ENCODE assay signal across 18 mouse cellular contexts in the genomic region with DNA sequence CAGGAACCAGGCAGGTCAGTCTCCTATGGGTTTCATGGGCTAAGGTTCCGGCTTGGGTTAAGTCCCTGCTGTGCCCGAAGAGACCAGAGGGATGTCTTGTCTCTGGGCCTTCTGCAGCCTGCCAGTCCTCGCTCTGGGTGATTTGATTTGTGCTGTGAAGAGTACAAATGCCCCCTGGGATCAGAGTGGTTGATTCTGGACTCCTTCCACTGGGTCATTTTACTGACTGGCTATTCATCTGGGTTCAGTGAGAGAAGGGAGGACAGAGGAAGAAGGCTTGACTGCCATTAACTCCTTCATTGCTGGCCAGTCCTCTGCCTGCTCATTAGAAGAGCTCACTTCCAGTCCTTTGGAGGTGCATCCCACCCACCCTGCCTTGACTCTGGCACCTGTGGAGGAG.
DNase-seq lines count a peak whose midpoint lies in the region; ATAC-seq lines count a peak whose summit lies in the region.
"Had no signal": no experiment of that assay in that cellular context is flagged by ENCODE, and none has a peak within 500 bp of the region (broad histone marks: within the 10 kb centered on the region; RNA-seq: fewer than 3 reads in every experiment).

No protein-coding gene starts in this region.

- no peaks in the 10 kb centered on the region for H3K27me3 ChIP-seq in heart, embryonic 14.5 days (ENCODE audit: control insufficient read depth, insufficient read depth, low read length)
- no peaks in the 10 kb centered on the region for H3K27me3 ChIP-seq in intestine, embryonic 15.5 days (replicated peaks)
- H3K27me3 ChIP-seq: limb, embryonic 12.5 days; liver, embryonic 15.5 days; midbrain, embryonic 12.5 days had no signal

- H3K4me2 ChIP-seq in heart, embryonic 14.5 days (ENCODE audit: low read length) = no peak overlapping the region
- H3K4me2 ChIP-seq in intestine, embryonic 15.5 days (replicated peaks) = no peak overlapping the region
- H3K4me2 ChIP-seq: limb, embryonic 12.5 days; liver, embryonic 15.5 days; midbrain, embryonic 12.5 days had no signal

- intact Hi-C loops in heart, postnatal 14 days (cut with DNase I) = no loop called here

- H3K27ac ChIP-seq in heart, embryonic 14.5 days (replicated peaks in 1 of 2; ENCODE audit: control insufficient read depth in 1 of 2, insufficient read depth in 1 of 2, low read depth in 2 of 2, low read length in 2 of 2) = peak overlapping the region; percentile 37; a peak in 3 of 4 replicates
- no peak overlapping the region for H3K27ac ChIP-seq in intestine, embryonic 15.5 days
- H3K27ac ChIP-seq: embryonic facial prominence, embryonic 10.5 days; limb, embryonic 12.5 days; liver, embryonic 15.5 days; midbrain, embryonic 12.5 days had no signal

- H3K4me1 ChIP-seq in heart, embryonic 14.5 days (ENCODE audit: control insufficient read depth in 2 of 2, insufficient read depth in 2 of 2, low read length in 2 of 2) = peaks cover 29 to 41% of the 10 kb centered on the region in 2 experiments
- peaks cover 23% of the 10 kb centered on the region for H3K4me1 ChIP-seq in intestine, embryonic 15.5 days (replicated peaks)
- H3K4me1 ChIP-seq: liver, embryonic 15.5 days had no signal

- no peaks in the 10 kb centered on the region for H3K9me3 ChIP-seq in heart, embryonic 14.5 days (ENCODE audit: control insufficient read depth, low read length)
- H3K9me3 ChIP-seq in intestine, embryonic 15.5 days = no peaks in the 10 kb centered on the region
- H3K9me3 ChIP-seq: embryonic facial prominence, embryonic 10.5 days; limb, embryonic 12.5 days; liver, embryonic 15.5 days; midbrain, embryonic 12.5 days had no signal

- H3K9ac ChIP-seq in heart, embryonic 14.5 days (ENCODE audit: low read length) = no peak overlapping the region
- no peak overlapping the region for H3K9ac ChIP-seq in intestine, embryonic 15.5 days
- H3K9ac ChIP-seq: liver, embryonic 15.5 days; midbrain, embryonic 12.5 days had no signal

- DNase-seq in heart, postnatal 14 days = no peak
- DNase-seq in kidney, postnatal 10 days = peak; percentile 14
- no peak for DNase-seq in kidney, adult 11 months
- peak; percentile 59 for DNase-seq in Muller cell, postnatal 12 days (ENCODE audit: inconsistent ontology term)
- DNase-seq in kidney, postnatal 14 days = peak; percentile 8
- DNase-seq: gastrocnemius, postnatal 14 days; layer of hippocampus, postnatal 36 days; lung, postnatal 14 days; spleen, adult 18-20 months; thymus, postnatal 4 days had no signal

- no peak overlapping the region for H3K4me3 ChIP-seq in heart, embryonic 14.5 days (ENCODE audit: control insufficient read depth in 1 of 2, insufficient read depth in 1 of 2, low read depth in 1 of 2, low read length in 2 of 2)
- no peak overlapping the region for H3K4me3 ChIP-seq in intestine, embryonic 15.5 days (replicated peaks)
- H3K4me3 ChIP-seq: embryonic facial prominence, embryonic 10.5 days; limb, embryonic 12.5 days; liver, embryonic 15.5 days; midbrain, embryonic 12.5 days had no signal

- whole genome bisulfite sequencing in heart, embryonic 14.5 days = 75% methylated on average over 3 of the region's 3 CpGs
- 65% methylated on average over 3 of the region's 3 CpGs for WGBS in intestine, embryonic 15.5 days

- no peaks in the 10 kb centered on the region for H3K36me3 ChIP-seq in heart, embryonic 14.5 days (ENCODE audit: control insufficient read depth, insufficient read depth, low read length)
- H3K36me3 ChIP-seq in intestine, embryonic 15.5 days = no peaks in the 10 kb centered on the region
- H3K36me3 ChIP-seq: embryonic facial prominence, embryonic 10.5 days; limb, embryonic 12.5 days; liver, embryonic 15.5 days; midbrain, embryonic 12.5 days had no signal

- ATAC-seq in heart, embryonic 14.5 days (ENCODE audit: insufficient number of reproducible peaks, insufficient read depth, low FRiP score, low read depth) = no peak
- ATAC-seq in intestine, embryonic 15.5 days = no peak
- ATAC-seq: activated CD4-positive, CD25-positive, alpha-beta regulatory T cell, adult 4 months; intestine, embryonic 16.5 days had no signal

Comparison
In these comparisons a context has a peak if more than half of its experiments do, and no peak if none do; other contexts are left out.
1. DNase-seq: peak in kidney, postnatal 10 days (single experiment), Muller cell, postnatal 12 days (single experiment) and kidney, postnatal 14 days (single experiment); none in heart, postnatal 14 days (0 of 2) and kidney, adult 11 months (single experiment).